Mouse (Mus musculus) stomach, embryonic 15.5 days (tissue): ENCODE data around the gene Obp2b. TPM values are rescaled to one million over a fixed set of nuclear protein-coding genes. Genes with fewer than 3 reads are reported as not detected.
"Not testable (repeated sequence)": the region's sequence is repeated elsewhere in the genome, so short reads cannot be mapped to it uniquely, and the experiment has no call there.

Experiments
- ATAC-seq: fragments of 200-750 bp; cut with Nextera tagmentation; 2 replicates; pipeline ENCODE4 v1.8.0; 2017; ENCODE audit warnings: low read depth, moderate number of reproducible peaks, moderate TSS enrichment; ENCODE audit not compliant: insufficient read depth, low FRiP score
- H3K27ac ChIP-seq: fragments of 300-500 bp; sonication (generic); 2 replicates; pipeline ENCODE4 v1.5.1; 2015; ENCODE audit warnings: mild to moderate bottlenecking, inconsistent platforms
- H3K27me3 ChIP-seq: fragments of 300-500 bp; sonication (generic); replicated peaks from 2 replicates; pipeline ENCODE4 v1.6.1; 2015; ENCODE audit warnings: inconsistent platforms
- H3K36me3 ChIP-seq: fragments of 300-500 bp; sonication (generic); 2 replicates; pipeline ENCODE4 v1.6.1; 2015; ENCODE audit warnings: inconsistent platforms
- H3K4me1 ChIP-seq: fragments of 300-500 bp; sonication (generic); 2 replicates; pipeline ENCODE4 v1.6.1; 2015; ENCODE audit warnings: inconsistent platforms
- H3K4me2 ChIP-seq: fragments of 300-500 bp; sonication (generic); 2 replicates; pipeline ENCODE4 v1.6.1; 2015; ENCODE audit warnings: mild to moderate bottlenecking, inconsistent platforms
- H3K4me3 ChIP-seq: fragments of 300-500 bp; sonication (generic); replicated peaks from 2 replicates; pipeline ENCODE4 v1.5.1; 2015; ENCODE audit warnings: inconsistent platforms
- H3K9ac ChIP-seq: fragments of 300-500 bp; sonication (generic); 2 replicates; pipeline ENCODE4 v1.6.1; 2015; ENCODE audit warnings: inconsistent platforms
- H3K9me3 ChIP-seq: fragments of 300-500 bp; sonication (generic); 2 replicates; pipeline ENCODE4 v1.6.1; 2016; ENCODE audit warnings: inconsistent platforms
- WGBS: fragments of 180-500 bp; shearing (Covaris S2); methylation state at CpG from one replicate; pipeline ENCODE4 v1.1.7; 2015; 5-methylcytosine and 5-hydroxymethylcytosine counted together
- polyA plus RNA-seq: library from polyadenylated mRNA; unstranded; fragments of >200 nt; fragmentation: Nextera tagmentation; extraction: Ambion mirVana; gene quantifications from 2 replicates; pipeline ENCODE4 v1.2.1, GENCODE M21; 2015

The Obp2b gene
- not detected in 2 replicates for polyA plus RNA-seq

GRCm38 (mm10) chr2:25736709-25737108 lies at the start of gene Obp2b:
Gene Obp2b (plus strand): TSS chr2:25737009.
- H3K27ac ChIP-seq, H3K36me3 ChIP-seq, H3K4me1 ChIP-seq, H3K9me3 ChIP-seq, H3K4me2 ChIP-seq, H3K9ac ChIP-seq, H3K27me3 ChIP-seq, H3K4me3 ChIP-seq, ATAC-seq: not testable (repeated sequence)
- 65% methylated on average over 3 of the region's 3 CpGs for WGBS

DNA sequence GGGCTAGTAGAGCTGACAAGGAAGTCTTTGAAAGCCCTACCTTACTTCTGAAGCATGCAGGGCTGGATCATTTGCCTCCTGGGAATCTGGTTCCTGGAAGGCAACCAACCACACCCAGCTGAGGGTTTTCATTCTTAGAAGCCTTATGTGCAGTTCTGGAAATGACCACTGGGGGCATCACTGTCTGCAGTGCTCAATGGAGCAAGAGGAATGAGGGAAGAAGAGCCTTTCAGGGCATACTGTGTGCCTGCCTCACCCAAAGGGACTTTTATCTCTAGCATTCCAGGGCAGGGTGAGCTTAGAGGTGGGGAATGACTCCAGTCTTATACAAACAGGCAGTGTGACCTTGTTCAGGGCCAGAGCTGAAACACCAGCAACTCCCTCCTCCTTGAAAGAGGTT lies 42.2 kb upstream of the Obp2b start:
- Histone ChIP-seq H3K4me3 (no peak overlapping the region), H3K4me2 (no peak overlapping the region), H3K9ac (no peak overlapping the region), H3K4me1 (no peaks in the 10 kb centered on the region), H3K36me3 (no peaks in the 10 kb centered on the region), H3K27me3 (no peaks in the 10 kb centered on the region), H3K9me3 (no peaks in the 10 kb centered on the region), H3K27ac (no peak overlapping the region)
- peak; percentile 63; the same call in 1 of the 2 replicates for ATAC-seq

DNA sequence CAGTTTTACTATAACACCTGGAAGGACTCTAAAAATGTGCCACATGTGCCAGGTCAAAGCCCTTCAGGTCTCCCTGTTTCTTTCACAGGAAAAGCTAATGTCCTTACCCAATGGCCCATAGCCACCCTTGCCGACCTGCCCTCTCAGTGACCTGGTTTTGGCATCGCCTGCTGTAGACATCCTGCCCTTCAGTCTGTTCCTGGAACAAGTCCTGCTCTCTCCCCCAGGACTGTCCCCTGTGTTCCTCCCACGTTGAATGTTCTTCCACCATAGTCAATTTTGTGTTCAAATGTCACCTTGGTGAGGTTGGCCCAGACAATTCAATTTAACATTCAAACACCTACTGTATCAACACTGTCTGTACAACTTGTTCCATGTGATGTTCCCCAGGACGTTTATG lies 39.9 kb upstream of the Obp2b start:
- ATAC-seq = no peak
- H3K9ac ChIP-seq = no peak overlapping the region

DNA sequence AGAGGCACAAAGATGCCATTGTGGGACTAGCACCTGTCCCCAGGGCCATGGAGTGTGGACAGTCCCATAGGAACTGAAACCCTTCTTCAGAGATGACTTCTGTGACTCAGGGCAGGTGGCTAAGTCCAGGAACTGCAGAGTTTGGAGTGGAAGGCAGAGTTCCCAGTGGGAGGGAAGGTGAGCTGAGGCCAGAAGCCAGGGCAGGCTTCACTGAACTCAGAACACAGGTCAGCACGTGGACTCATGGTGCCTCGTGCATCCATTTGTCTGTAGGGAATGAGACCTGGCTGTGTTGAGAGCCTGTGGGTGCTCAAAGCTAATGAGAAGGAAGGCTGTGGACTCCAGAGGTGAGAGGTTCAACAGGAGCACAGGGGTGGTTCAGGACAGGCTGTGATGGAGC lies 38.1 kb upstream of the Obp2b start:
- Histone ChIP-seq H3K4me2 (no peak overlapping the region), H3K4me3 (no peak overlapping the region), H3K9me3 (no peaks in the 10 kb centered on the region), H3K36me3 (no peaks in the 10 kb centered on the region), H3K4me1 (no peaks in the 10 kb centered on the region), H3K27ac (no peak overlapping the region), H3K27me3 (no peaks in the 10 kb centered on the region), H3K9ac (no peak overlapping the region)
- whole genome bisulfite sequencing = 89% methylated on average over 2 of the region's 2 CpGs
- no peak for ATAC-seq

More for the DNA sequence above, 39.9 kb upstream of the Obp2b start:
- no peaks in the 10 kb centered on the region for H3K4me1 ChIP-seq
- no peaks in the 10 kb centered on the region for H3K36me3 ChIP-seq
- no peak overlapping the region for H3K27ac ChIP-seq
- 63% methylated on average over 4 of the region's 4 CpGs for WGBS
- H3K27me3 ChIP-seq = no peaks in the 10 kb centered on the region
- H3K4me3 ChIP-seq = no peak overlapping the region
- no peaks in the 10 kb centered on the region for H3K9me3 ChIP-seq
- H3K4me2 ChIP-seq = no peak overlapping the region

GRCm38 (mm10) chr2:25699743-25700142 lies 37.1 kb upstream of the Obp2b start, which contains the start of gene Obp2a:
Gene Obp2a (plus strand): TSS chr2:25700043.
- not testable (repeated sequence) for H3K4me1 ChIP-seq, H3K9ac ChIP-seq, H3K27ac ChIP-seq, H3K36me3 ChIP-seq, H3K4me2 ChIP-seq, H3K27me3 ChIP-seq, H3K9me3 ChIP-seq, H3K4me3 ChIP-seq, ATAC-seq
- WGBS = 63% methylated on average over 3 of the region's 3 CpGs

- Histone ChIP-seq H3K9ac (no peak overlapping the region), H3K27ac (no peak overlapping the region), H3K4me2 (no peak overlapping the region), H3K4me3 (no peak overlapping the region), H3K4me1 (no peaks in the 10 kb centered on the region), H3K9me3 (no peaks in the 10 kb centered on the region), H3K36me3 (no peaks in the 10 kb centered on the region), H3K27me3 (no peaks in the 10 kb centered on the region)
- 73% methylated on average over 5 of the region's 5 CpGs for WGBS
- no peak for ATAC-seq
These were observed 35.8 kb upstream of the Obp2b start for GRCm38 (mm10) chr2:25701001-25701400.

DNA sequence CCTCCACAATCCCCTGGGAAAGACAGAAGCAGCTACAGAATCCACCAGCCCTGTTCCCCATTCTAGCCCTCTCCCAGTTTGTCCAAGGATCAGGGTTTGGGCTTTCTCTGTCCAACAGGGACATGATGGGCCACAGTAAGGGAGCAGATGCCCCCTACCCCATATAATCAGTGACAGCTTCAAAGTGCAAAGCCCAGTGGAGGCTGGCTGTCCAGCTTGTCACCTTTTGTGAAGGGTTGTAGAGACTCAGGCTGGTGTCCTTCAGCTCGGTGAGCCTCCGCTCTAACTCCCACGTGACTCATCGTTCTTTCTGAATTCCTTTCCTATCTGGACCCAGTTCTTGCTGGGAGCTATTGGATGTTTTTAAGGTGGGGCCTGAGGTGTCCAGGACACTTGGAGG lies 33.1 kb upstream of the Obp2b start:
- 65% methylated on average over 4 of the region's 4 CpGs for WGBS
- ATAC-seq = no peak
- no peak overlapping the region for H3K27ac ChIP-seq
- no peak overlapping the region for H3K9ac ChIP-seq
- no peak overlapping the region for H3K4me3 ChIP-seq
- peaks cover 7% of the 10 kb centered on the region; the same call in 1 of the 2 replicates for H3K4me1 ChIP-seq
- H3K4me2 ChIP-seq = no peak overlapping the region
- no peaks in the 10 kb centered on the region for H3K9me3 ChIP-seq
- H3K27me3 ChIP-seq = no peaks in the 10 kb centered on the region
- no peaks in the 10 kb centered on the region for H3K36me3 ChIP-seq

GRCm38 (mm10) chr2:25706643-25707481 lies 29.9 kb upstream of the Obp2b start, which contains the start of gene Bmyc:
Gene Bmyc (plus strand): TSS chr2:25706739.
- no peaks in the 10 kb centered on the region for H3K9me3 ChIP-seq
- H3K27ac ChIP-seq = peak within 1 kb of the TSS; percentile 72
- H3K36me3 ChIP-seq = no peaks in the 10 kb centered on the region
- peak within 1 kb of the TSS; percentile 75 for H3K4me3 ChIP-seq
- H3K4me2 ChIP-seq = peak within 1 kb of the TSS; percentile 84
- no peaks in the 10 kb centered on the region for H3K27me3 ChIP-seq
- peak within 1 kb of the TSS; percentile 65 for H3K9ac ChIP-seq
- peak; percentile 90 for ATAC-seq
- H3K4me1 ChIP-seq = peaks cover 7% of the 10 kb centered on the region; the same call in 1 of the 2 replicates
- WGBS = under 1% methylated on average over 78 of the region's 78 CpGs

DNA sequence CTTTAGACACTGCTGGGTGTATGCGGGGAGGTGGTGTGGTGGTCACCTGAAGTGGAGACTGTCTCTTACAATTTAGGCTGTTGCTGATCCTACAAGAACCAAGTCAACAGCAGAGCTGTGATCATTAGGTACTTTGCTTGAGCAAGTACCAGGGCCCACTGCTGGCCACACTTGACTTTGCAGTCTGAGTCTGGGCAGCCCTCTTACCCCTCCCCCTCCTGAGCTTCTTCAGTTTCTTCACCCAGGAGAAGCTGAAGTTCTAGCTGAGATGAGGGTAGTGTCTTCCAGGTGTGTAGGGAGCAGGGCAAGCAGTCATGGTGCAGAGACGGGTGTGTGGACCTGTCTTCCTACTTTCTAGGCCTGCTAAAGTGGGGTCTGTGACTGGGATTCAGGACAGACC lies 28.7 kb upstream of the Obp2b start:
- WGBS = 83% methylated on average over 2 of the region's 2 CpGs
- Histone ChIP-seq H3K27me3 (no peaks in the 10 kb centered on the region), H3K4me1 (peaks cover 7% of the 10 kb centered on the region; the same call in 1 of the 2 replicates), H3K4me2 (peak overlapping the region; percentile 35), H3K4me3 (peak overlapping the region; percentile 1; the same call in 1 of the 2 replicates), H3K36me3 (no peaks in the 10 kb centered on the region), H3K9ac (no peak overlapping the region), H3K9me3 (no peaks in the 10 kb centered on the region), H3K27ac (no peak overlapping the region)
- no peak for ATAC-seq

DNA sequence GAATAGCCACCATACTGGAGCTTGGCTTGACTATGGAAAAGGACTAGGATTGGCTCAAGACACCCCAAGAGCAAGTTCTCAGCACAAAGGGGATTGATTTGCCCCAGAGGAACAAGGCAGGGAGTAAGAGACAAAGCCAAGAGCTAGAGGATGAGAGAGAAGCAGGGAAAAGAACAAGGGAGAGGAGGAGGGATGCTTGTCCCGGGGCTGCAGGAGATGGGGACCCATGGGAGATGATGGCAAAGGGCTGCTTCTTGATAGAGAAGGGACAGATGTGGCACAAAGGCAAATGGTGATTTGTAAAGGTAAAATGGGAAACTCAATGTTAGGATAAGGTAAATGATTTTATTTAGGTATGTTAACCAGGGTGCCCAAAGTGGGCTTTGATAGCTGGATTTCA lies 27.8 kb upstream of the Obp2b start:
- not testable (repeated sequence) for H3K27ac ChIP-seq, H3K9me3 ChIP-seq, H3K4me2 ChIP-seq, H3K36me3 ChIP-seq, H3K4me1 ChIP-seq, H3K9ac ChIP-seq, ATAC-seq, H3K4me3 ChIP-seq, H3K27me3 ChIP-seq
- 88% methylated on average over 1 of the region's 1 CpGs for WGBS

GRCm38 (mm10) chr2:25709791-25710190 lies 27.0 kb upstream of the Obp2b start:
- H3K9me3 ChIP-seq, ATAC-seq, H3K9ac ChIP-seq, H3K27ac ChIP-seq, H3K27me3 ChIP-seq, H3K36me3 ChIP-seq, H3K4me1 ChIP-seq, H3K4me2 ChIP-seq, H3K4me3 ChIP-seq: not testable (repeated sequence)
- WGBS = 84% methylated on average over 2 of the region's 2 CpGs

- H3K4me1 ChIP-seq, H3K36me3 ChIP-seq, H3K4me2 ChIP-seq, H3K9me3 ChIP-seq, H3K4me3 ChIP-seq, H3K27me3 ChIP-seq, H3K9ac ChIP-seq, H3K27ac ChIP-seq: not testable (repeated sequence)
- 16% methylated on average over 3 of the region's 3 CpGs for WGBS
- ATAC-seq = 0 out of 2 replicates have a peak, but pooled peaks have one; percentile 25
These were observed 25.2 kb upstream of the Obp2b start for GRCm38 (mm10) chr2:25711641-25712040.
